Mouse (Mus musculus): ENCODE data around the gene Pde4a. TPM values are rescaled to one million over a fixed set of nuclear protein-coding genes. Genes with fewer than 3 reads are reported as not detected.
A peak's percentile ranks its signal among the peaks of the same experiment; 100 is the strongest.

The Pde4a gene
- polyA plus RNA-seq (2016; fragmentation: Nextera tagmentation; extraction: Ambion mirVana) = 4.8 and 5.6 TPM in 2 replicates

DNA sequence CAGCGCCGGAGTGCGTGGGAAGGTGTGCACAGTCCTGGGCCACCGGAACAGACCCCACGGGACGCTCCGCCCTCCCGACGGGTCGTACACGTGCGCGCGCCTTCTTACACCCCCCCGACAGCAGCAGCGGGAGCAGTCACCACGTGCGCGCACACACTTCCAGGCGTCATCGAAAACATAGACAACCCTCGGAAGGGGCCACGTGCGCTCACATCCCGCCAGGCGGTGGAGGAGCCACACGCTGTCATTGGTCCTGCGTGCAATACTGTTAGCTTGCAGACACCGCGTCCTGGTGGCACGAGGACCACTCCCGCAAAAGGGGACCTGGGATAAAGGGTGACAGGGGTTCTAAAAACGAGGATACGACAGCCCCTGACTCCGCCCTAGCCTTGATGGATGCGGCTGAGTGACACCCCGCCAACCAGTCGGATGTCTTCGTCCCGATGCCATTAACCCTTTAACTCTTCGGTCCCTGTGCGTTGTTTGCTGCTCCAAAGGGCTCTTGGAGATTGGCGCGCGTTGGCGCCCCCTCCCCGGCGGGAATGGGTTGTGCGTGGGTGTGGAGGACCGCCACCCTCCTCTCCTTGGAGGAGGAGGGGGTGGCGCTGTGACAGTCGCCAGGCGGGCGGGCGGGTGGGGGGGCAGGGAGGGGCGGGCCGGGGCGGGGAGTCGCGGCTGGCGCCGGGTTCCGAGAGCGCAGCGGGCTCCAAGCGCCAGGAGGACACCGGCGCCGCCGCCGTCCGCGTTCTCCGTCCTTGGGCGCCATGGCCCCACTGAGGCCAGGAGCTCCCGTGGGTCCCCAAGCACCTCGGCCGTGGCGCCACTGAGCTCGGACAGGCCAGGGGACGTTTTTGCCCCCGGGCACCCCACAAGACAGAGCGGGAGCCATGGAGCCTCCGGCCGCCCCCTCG lies at the start of gene Pde4a:
Gene Pde4a (plus strand): TSS at position 674 of the 911 bp plus-strand sequence.
- Histone ChIP-seq H3K27ac (no peak within 1 kb of the TSS), H3K4me1 (replicated peaks) (peaks cover 57% of the 10 kb centered on the region), H3K27me3 (peaks cover 67% of the 10 kb centered on the region), H3K36me3 (no peaks in the 10 kb centered on the region), H3K9me3 (no peaks in the 10 kb centered on the region), H3K4me3 (replicated peaks) (peak within 1 kb of the TSS; percentile 53), H3K4me2 (peak within 1 kb of the TSS; percentile 91), H3K9ac (replicated peaks) (peak within 1 kb of the TSS; percentile 50)
- no peak for ATAC-seq (ENCODE audit: insufficient number of reproducible peaks, insufficient read depth, low FRiP score, low TSS enrichment, low read depth)
- 1% methylated on average over 70 of the region's 86 CpGs for WGBS

DNA sequence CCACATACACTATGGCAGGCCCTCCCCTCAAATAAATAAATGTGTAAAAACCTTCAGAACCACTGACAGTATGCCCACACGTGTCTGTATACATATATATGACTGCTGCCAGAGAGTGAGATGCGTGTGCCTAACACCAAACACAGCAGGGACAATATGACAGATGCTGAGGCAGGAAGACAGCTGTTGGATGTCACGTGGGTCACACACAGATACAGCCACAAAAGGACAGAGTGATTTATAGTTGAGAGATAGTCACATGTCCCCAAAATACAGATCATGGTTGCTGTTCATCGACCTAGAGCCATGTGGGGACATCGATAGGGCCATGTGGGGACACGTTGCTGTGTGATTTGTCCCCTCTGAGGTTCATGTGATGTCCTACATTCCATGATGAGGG lies 48.4 kb upstream of the Pde4a start:
- Histone ChIP-seq H3K27me3 (no peaks in the 10 kb centered on the region), H3K9ac (replicated peaks) (no peak overlapping the region), H3K27ac (no peak overlapping the region), H3K9me3 (no peaks in the 10 kb centered on the region), H3K4me2 (no peak overlapping the region), H3K36me3 (peaks cover 18% of the 10 kb centered on the region), H3K4me3 (replicated peaks) (no peak overlapping the region), H3K4me1 (replicated peaks) (no peaks in the 10 kb centered on the region)
- WGBS = 81% methylated on average over 6 of the region's 6 CpGs
- no peak for ATAC-seq (ENCODE audit: insufficient number of reproducible peaks, insufficient read depth, low FRiP score, low TSS enrichment, low read depth)

DNA sequence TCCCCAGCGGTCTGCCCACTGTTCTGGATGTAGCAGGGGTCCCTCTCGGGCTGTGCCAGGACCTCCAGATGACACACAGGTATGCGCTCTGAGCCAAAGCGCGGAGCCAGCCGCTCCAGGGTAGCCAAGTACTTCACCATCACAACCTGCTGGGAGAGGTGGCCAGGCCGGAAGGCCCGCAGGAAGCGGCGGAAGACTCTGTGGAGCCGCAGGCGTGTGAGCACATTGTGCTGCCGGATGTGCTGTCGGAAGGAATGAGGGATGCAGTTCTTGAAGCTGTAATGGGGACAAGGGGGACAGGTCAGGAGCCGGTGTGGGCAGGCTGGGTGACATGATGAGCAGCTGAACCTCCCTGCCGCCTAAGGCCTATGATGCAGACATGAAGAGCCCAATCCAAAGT lies 44.0 kb upstream of the Pde4a start:
- no peaks in the 10 kb centered on the region for H3K9me3 ChIP-seq
- H3K36me3 ChIP-seq = peaks cover 48% of the 10 kb centered on the region
- H3K27me3 ChIP-seq = no peaks in the 10 kb centered on the region
- H3K4me1 ChIP-seq (replicated peaks) = no peaks in the 10 kb centered on the region
- 89% methylated on average over 16 of the region's 16 CpGs for WGBS
- H3K9ac ChIP-seq (replicated peaks) = no peak overlapping the region; the same call in 1 of the 2 replicates
- no peak overlapping the region for H3K27ac ChIP-seq
- no peak overlapping the region for H3K4me3 ChIP-seq (replicated peaks)
- no peak overlapping the region for H3K4me2 ChIP-seq
- ATAC-seq (ENCODE audit: insufficient number of reproducible peaks, insufficient read depth, low FRiP score, low TSS enrichment, low read depth) = no peak

DNA sequence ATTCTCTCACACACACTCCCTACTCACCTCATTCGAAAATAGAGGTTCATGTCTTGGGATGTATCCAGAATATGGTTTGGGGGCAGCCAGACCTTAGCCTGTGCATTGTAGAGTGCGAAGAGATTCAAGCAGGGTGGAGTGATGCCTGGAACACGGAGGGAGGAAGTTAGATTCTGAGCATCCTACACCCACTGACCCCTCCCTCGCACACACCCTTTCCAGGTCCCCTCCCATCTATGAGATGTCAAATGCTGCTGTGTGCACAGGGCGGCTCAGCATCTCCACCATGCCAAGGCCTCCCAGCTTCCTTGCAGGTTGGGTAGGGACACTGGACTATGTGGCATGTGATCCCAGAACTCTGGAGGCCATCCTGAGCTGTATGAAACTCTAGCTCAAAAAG lies 40.7 kb upstream of the Pde4a start:
- WGBS = 84% methylated on average over 5 of the region's 5 CpGs
- no peaks in the 10 kb centered on the region for H3K4me1 ChIP-seq (replicated peaks)
- no peak overlapping the region for H3K4me2 ChIP-seq
- no peak overlapping the region for H3K27ac ChIP-seq
- no peaks in the 10 kb centered on the region for H3K9me3 ChIP-seq
- ATAC-seq (ENCODE audit: insufficient number of reproducible peaks, insufficient read depth, low FRiP score, low TSS enrichment, low read depth) = no peak
- H3K9ac ChIP-seq (replicated peaks) = no peak overlapping the region
- no peaks in the 10 kb centered on the region for H3K27me3 ChIP-seq
- no peak overlapping the region for H3K4me3 ChIP-seq (replicated peaks)
- H3K36me3 ChIP-seq = peaks cover 55% of the 10 kb centered on the region

DNA sequence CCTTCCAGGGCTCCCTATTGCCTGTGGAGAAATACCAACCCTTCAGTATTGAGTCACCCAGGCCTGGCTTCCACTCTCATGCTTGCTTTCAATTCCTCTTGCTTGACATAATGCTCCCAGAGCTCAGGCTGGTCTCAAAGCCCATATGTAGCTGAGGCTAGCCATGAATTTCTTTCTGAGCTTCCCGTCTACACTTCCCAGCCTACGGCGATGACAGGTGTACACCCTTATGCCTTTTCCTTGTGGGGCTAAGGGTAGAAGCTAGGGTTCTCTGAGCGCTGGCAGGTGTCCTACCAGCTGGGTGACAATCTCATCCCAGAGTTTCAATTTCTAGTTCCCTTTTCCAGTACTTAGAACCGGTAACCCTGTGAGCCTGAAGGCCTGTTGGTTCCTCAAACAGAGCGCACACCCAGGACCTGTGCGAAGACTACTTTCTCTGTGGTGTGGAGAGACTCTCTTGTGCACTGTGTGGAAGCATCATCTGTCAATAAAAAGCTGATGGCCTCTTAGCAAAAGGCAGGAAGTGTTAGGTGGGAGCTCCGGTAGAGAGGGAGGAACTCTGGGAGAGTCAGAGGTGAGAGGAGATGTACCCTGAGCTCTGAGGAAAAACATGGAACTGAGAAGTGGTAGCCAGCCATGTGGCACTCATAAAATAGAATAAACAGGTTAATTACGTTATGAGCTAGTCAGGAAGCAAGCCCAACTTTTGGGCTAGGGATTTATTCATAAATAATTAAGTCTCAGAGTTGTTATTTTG lies 39.8 kb upstream of the Pde4a start:
- no peak overlapping the region for H3K27ac ChIP-seq
- H3K9ac ChIP-seq (replicated peaks) = no peak overlapping the region
- no peak overlapping the region for H3K4me3 ChIP-seq (replicated peaks)
- 86% methylated on average over 9 of the region's 9 CpGs for WGBS
- peaks cover 7% of the 10 kb centered on the region for H3K4me1 ChIP-seq (replicated peaks)
- no peak overlapping the region for H3K4me2 ChIP-seq
- ATAC-seq (ENCODE audit: insufficient number of reproducible peaks, insufficient read depth, low FRiP score, low TSS enrichment, low read depth) = no peak
- no peaks in the 10 kb centered on the region for H3K9me3 ChIP-seq
- H3K27me3 ChIP-seq = no peaks in the 10 kb centered on the region
- peaks cover 46% of the 10 kb centered on the region for H3K36me3 ChIP-seq

DNA sequence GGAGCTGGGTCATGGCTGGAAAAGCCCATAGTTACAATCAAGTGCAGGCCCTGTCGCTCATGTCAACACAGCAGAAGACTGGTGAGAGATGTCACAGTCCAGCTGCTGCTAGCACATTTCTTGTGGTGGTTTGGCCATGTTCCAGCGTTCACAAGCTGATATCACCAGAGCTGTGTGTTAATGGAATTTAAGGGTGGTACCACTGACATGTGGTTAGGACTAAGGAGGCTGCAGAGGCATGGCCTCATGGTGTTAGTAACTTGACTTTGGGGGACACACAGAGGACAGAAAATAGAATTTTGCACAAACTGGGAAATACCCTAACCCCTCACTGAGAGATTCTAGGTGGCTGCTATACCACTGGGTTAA lies 39.3 kb upstream of the Pde4a start:
- Histone ChIP-seq H3K27me3 (no peaks in the 10 kb centered on the region), H3K4me3 (replicated peaks) (no peak overlapping the region), H3K9ac (replicated peaks) (no peak overlapping the region), H3K27ac (no peak overlapping the region), H3K9me3 (no peaks in the 10 kb centered on the region), H3K4me1 (replicated peaks) (peaks cover 7% of the 10 kb centered on the region), H3K36me3 (peaks cover 41% of the 10 kb centered on the region), H3K4me2 (no peak overlapping the region)
- no peak for ATAC-seq (ENCODE audit: insufficient number of reproducible peaks, insufficient read depth, low FRiP score, low TSS enrichment, low read depth)
- 85% methylated on average over 2 of the region's 2 CpGs for WGBS

DNA sequence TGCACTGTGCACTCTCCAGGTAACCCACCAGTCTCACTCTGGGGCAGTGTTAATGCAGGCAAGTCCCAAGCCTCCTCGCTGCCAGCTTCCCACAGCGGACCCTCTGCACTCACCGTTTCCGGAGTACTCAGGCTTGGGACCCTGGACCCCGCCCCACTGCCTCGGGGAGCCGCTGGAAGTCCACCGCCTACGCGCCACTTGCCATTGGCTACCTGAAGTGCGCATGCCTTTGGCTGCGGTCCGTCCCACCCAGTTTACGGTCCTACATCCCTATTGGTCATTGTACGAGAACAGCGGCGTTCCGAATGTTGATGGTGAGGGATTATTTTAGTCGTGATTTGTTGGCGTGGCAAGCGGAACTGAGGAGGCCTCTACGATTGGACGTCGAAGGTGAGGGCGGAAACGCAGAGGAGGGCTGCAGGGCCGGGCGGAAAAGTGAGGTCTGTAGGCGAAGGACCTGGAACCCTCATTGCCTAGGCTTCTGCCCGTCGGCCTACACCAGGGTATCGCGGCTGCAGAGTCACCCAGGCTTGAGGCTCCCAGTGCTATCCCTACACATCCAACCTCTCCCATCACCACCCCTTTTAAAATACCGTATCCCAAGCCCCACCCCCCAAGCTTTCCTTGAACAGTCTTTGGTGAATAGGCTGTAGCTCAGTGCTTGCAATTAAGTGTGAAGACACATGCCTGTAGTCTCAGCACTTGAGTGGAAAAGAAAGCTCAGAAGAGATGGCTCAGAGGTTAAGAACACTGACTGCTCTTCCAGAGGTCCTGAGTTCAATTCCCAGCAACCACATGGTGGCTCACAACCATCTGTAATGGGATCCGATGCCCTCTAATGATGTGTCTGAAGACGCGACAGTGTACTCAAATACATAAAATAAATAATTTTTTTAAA lies 34.2 kb upstream of the Pde4a start, which contains the start of gene Tyk2:
Gene Tyk2 (minus strand): TSS at position 185 of the 898 bp plus-strand sequence.
- Histone ChIP-seq H3K4me1 (replicated peaks) (peaks cover 7% of the 10 kb centered on the region), H3K4me2 (peak within 1 kb of the TSS; percentile 64), H3K9ac (replicated peaks) (peak within 1 kb of the TSS; percentile 69), H3K36me3 (peaks cover 9% of the 10 kb centered on the region; the same call in 1 of the 2 replicates), H3K27me3 (no peaks in the 10 kb centered on the region), H3K9me3 (no peaks in the 10 kb centered on the region), H3K4me3 (replicated peaks) (peak within 1 kb of the TSS; percentile 62), H3K27ac (peak within 1 kb of the TSS; percentile 31)
- peak; percentile 97 for ATAC-seq (ENCODE audit: insufficient number of reproducible peaks, insufficient read depth, low FRiP score, low TSS enrichment, low read depth)
- WGBS = 6% methylated on average over 37 of the region's 37 CpGs

DNA sequence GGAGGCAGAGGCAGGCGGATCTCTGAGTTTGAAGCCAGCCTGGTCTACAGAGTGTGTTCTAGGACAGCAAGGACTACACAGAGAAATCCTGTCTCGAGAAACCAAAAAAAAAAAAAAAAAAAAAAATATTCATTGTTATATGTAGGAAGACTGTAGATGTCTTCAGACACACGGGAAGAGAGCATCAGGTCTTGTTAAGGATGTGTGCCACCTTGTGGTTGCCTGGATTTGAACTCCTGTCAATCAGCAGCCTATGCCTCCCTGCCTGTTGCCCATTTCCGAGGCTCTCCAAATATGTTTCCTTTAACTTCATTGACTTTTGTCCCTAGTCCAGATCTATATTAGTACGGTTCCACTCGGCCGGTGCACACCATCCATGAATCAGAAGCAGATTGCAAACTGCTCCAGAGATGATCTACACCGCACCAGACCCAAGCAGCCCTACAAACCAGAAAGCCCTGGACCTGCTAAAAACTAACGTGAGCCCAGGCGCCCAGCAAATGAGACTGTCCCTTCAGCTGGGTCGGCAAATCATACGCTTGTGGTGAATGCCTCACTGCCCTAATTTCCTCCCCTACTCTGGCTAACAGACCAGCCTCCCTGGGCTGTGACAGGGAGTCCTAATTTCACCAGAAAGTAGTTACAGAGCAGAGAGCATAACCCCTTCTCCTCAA lies 33.3 kb upstream of the Pde4a start:
- 83% methylated on average over 12 of the region's 12 CpGs for WGBS
- no peak overlapping the region for H3K9ac ChIP-seq (replicated peaks)

DNA sequence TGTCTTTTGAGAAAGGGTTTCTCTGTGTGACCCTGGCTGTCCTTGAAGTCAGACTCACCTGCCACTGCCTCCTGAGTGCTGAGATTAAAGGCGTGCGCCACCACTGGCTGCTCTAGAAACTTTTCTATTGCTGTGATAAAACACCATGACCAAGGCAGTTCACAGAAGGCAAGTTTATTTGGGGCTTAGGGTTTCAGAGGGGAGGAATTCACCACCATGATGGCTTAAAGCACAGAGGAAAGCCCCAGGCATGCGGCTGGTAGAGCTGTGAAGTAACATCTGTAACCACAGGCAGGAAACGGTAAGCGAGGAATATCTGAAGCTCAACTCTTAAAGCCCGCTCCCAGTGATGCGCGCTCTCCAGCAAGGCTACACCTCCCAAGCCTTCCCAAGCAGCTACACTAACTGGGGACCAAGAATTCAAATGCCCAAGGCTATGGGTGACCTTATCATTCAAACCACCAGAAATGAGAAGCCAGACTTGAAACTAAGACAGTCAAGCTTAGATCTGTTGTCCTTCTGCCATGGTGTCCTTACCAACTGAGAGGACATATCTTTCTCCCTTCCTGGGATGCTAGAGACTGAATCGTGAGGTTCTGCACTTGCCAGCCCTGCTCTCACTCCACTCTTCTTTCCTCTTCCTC lies 32.3 kb upstream of the Pde4a start:
- Histone ChIP-seq H3K4me3 (replicated peaks) (no peak overlapping the region), H3K27ac (no peak overlapping the region), H3K9me3 (no peaks in the 10 kb centered on the region), H3K4me2 (no peak overlapping the region), H3K36me3 (peaks cover 11% of the 10 kb centered on the region; the same call in 1 of the 2 replicates), H3K9ac (replicated peaks) (no peak overlapping the region), H3K4me1 (replicated peaks) (peaks cover 7% of the 10 kb centered on the region), H3K27me3 (no peaks in the 10 kb centered on the region)
- ATAC-seq (ENCODE audit: insufficient number of reproducible peaks, insufficient read depth, low FRiP score, low TSS enrichment, low read depth) = no peak
- WGBS = 74% methylated on average over 9 of the region's 9 CpGs

More for the DNA sequence above, 33.3 kb upstream of the Pde4a start:
- H3K9me3 ChIP-seq = no peaks in the 10 kb centered on the region
- ATAC-seq (ENCODE audit: insufficient number of reproducible peaks, insufficient read depth, low FRiP score, low TSS enrichment, low read depth) = no peak
- H3K4me1 ChIP-seq (replicated peaks) = peaks cover 7% of the 10 kb centered on the region
- H3K36me3 ChIP-seq = peaks cover 2% of the 10 kb centered on the region; the same call in 1 of the 2 replicates
- H3K4me2 ChIP-seq = no peak overlapping the region
- no peak overlapping the region for H3K27ac ChIP-seq
- no peaks in the 10 kb centered on the region for H3K27me3 ChIP-seq
- H3K4me3 ChIP-seq (replicated peaks) = no peak overlapping the region

Measured in limb, embryonic 12.5 days (tissue).